Mouse (Mus musculus) intestine, embryonic 15.5 days (tissue): Measurements from ENCODE around the gene Wdr35. TPM values are rescaled to one million over a fixed set of nuclear protein-coding genes. Genes with fewer than 3 reads are reported as not detected.
"Not testable (repeated sequence)": the region's sequence is repeated elsewhere in the genome, so short reads cannot be mapped to it uniquely, and the experiment has no call there.

Source experiments
- ATAC-seq: fragments of 200-750 bp; cut with Nextera tagmentation; 2 replicates; pipeline ENCODE4 v1.8.0; 2017; ENCODE audit warnings: moderate TSS enrichment, moderate library complexity
- H3K27ac ChIP-seq: fragments of 300-500 bp; sonication (generic); 2 replicates; pipeline ENCODE4 v1.5.1; 2015; ENCODE audit warnings: mild to moderate bottlenecking, inconsistent platforms
- H3K27me3 ChIP-seq: fragments of 300-500 bp; sonication (generic); replicated peaks from 2 replicates; pipeline ENCODE4 v1.6.1; 2015; ENCODE audit warnings: inconsistent platforms
- H3K36me3 ChIP-seq: fragments of 300-500 bp; sonication (generic); 2 replicates; pipeline ENCODE4 v1.6.1; 2015; ENCODE audit warnings: inconsistent platforms
- H3K4me1 ChIP-seq: fragments of 300-500 bp; sonication (generic); replicated peaks from 2 replicates; pipeline ENCODE4 v1.6.1; 2015; ENCODE audit warnings: inconsistent platforms
- H3K4me2 ChIP-seq: fragments of 300-500 bp; sonication (generic); replicated peaks from 2 replicates; pipeline ENCODE4 v1.6.1; 2015; ENCODE audit warnings: mild to moderate bottlenecking, inconsistent platforms
- H3K4me3 ChIP-seq: fragments of 300-500 bp; sonication (generic); replicated peaks from 2 replicates; pipeline ENCODE4 v1.5.1; 2015; ENCODE audit warnings: inconsistent platforms
- H3K9ac ChIP-seq: fragments of 300-500 bp; sonication (generic); 2 replicates; pipeline ENCODE4 v1.6.1; 2015; ENCODE audit warnings: inconsistent platforms
- H3K9me3 ChIP-seq: fragments of 300-500 bp; sonication (generic); 2 replicates; pipeline ENCODE4 v1.6.1; 2016; ENCODE audit warnings: inconsistent platforms
- WGBS: fragments of 180-500 bp; shearing (Covaris S2); methylation state at CpG from one replicate; pipeline ENCODE4 v1.1.7; 2015; 5-methylcytosine and 5-hydroxymethylcytosine counted together
- polyA plus RNA-seq: library from polyadenylated mRNA; unstranded; fragments of >200 nt; fragmentation: Nextera tagmentation; extraction: Ambion mirVana; gene quantifications from 2 replicates; pipeline ENCODE4 v1.2.1, GENCODE M21; 2015

Wdr35 gene
- 9.9 and 11.6 TPM in 2 replicates for polyA plus RNA-seq

- Histone ChIP-seq H3K4me3 (peak within 1 kb of the TSS; percentile 56), H3K9me3 (no peaks in the 10 kb centered on the region), H3K4me1 (0 out of 2 replicates have a peak, but pooled peaks cover 5% of the 10 kb centered on the region), H3K36me3 (no peaks in the 10 kb centered on the region), H3K4me2 (peak within 1 kb of the TSS; percentile 82), H3K27ac (no peak within 1 kb of the TSS), H3K9ac (peak within 1 kb of the TSS; percentile 43), H3K27me3 (no peaks in the 10 kb centered on the region)
- under 1% methylated on average over 45 of the region's 45 CpGs for WGBS
- ATAC-seq: peak; percentile 97
Observed at GRCm38 (mm10) chr12:8973820-8974465, at the start of gene Wdr35. Wdr35 (plus strand) TSS chr12:8973892.

DNA sequence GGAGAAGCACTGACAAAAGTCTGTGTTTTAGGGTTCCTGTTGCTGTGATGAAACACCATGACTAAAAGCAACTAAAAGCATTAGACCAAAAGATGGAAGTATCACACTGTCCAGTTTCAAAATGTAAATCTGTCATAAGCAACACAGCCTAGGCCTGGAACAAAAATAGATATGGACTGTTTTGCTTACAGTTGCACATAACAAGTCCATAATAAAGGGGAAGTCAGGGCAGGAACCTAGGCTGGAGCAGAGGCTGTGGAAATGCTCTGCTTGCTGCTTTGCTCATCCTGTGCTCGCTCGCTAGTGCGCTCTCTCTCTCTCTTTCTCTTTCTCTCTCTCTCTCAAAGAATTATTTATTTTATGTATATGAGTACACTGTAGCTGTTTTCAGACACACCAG is 46.0 kb upstream of the Wdr35 start:
- ATAC-seq: no peak
- H3K9me3 ChIP-seq: no peaks in the 10 kb centered on the region
- H3K4me1 ChIP-seq: peaks cover 22% of the 10 kb centered on the region; the same call in 1 of the 2 replicates

GRCm38 (mm10) chr12:8928766-8929165 is 44.9 kb upstream of the Wdr35 start:
- WGBS: 85% methylated on average over 4 of the region's 4 CpGs
- no peak for ATAC-seq

More for the DNA sequence above, 46.0 kb upstream of the Wdr35 start:
- no peaks in the 10 kb centered on the region for H3K27me3 ChIP-seq
- no peak overlapping the region for H3K4me3 ChIP-seq
- H3K27ac ChIP-seq: no peak overlapping the region
- H3K4me2 ChIP-seq: no peak overlapping the region
- peaks cover 2% of the 10 kb centered on the region; the same call in 1 of the 2 replicates for H3K36me3 ChIP-seq
- WGBS: 95% methylated on average over 3 of the region's 3 CpGs
- H3K9ac ChIP-seq: no peak overlapping the region

DNA sequence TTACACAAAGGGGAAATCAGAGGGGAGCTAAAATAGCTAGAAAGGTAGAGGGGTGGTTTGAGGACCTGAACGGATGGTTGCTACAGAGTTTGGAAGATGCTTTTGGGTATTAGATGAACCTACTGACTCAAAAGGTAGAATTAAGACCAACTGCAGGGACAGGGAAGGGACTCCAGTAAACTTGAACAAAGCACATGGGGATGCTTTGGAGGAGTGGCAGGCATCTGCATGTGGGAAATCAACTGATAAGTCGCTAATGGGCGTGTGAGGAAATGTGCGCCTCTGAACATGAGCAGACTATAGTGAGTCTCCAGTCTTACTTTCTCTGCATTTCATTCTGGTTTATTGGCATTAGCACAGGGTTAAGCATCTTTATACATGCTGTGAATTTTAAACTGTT is 42.6 kb upstream of the Wdr35 start:
- ATAC-seq: no peak
- H3K4me1 ChIP-seq: 0 out of 2 replicates have a peak, but pooled peaks cover 10% of the 10 kb centered on the region
- no peak overlapping the region for H3K4me3 ChIP-seq
- no peak overlapping the region for H3K27ac ChIP-seq
- H3K27me3 ChIP-seq: no peaks in the 10 kb centered on the region
- WGBS: 68% methylated on average over 4 of the region's 4 CpGs
- no peak overlapping the region for H3K4me2 ChIP-seq
- H3K36me3 ChIP-seq: peaks cover 21% of the 10 kb centered on the region
- no peaks in the 10 kb centered on the region for H3K9me3 ChIP-seq
- H3K9ac ChIP-seq: no peak overlapping the region

More at GRCm38 (mm10) chr12:8928766-8929165, 44.9 kb upstream of the Wdr35 start:
- no peak overlapping the region for H3K27ac ChIP-seq
- peaks cover 5% of the 10 kb centered on the region for H3K36me3 ChIP-seq
- H3K4me3 ChIP-seq: no peak overlapping the region
- no peaks in the 10 kb centered on the region for H3K27me3 ChIP-seq
- peaks cover 16% of the 10 kb centered on the region; the same call in 1 of the 2 replicates for H3K4me1 ChIP-seq
- no peaks in the 10 kb centered on the region for H3K9me3 ChIP-seq
- H3K9ac ChIP-seq: no peak overlapping the region
- no peak overlapping the region for H3K4me2 ChIP-seq

GRCm38 (mm10) chr12:8935349-8935748 is 38.3 kb upstream of the Wdr35 start:
- Histone ChIP-seq H3K9me3 (no peaks in the 10 kb centered on the region), H3K27ac (no peak overlapping the region), H3K4me1 (0 out of 2 replicates have a peak, but pooled peaks cover 6% of the 10 kb centered on the region), H3K36me3 (peaks cover 36% of the 10 kb centered on the region), H3K4me3 (no peak overlapping the region), H3K27me3 (no peaks in the 10 kb centered on the region), H3K9ac (no peak overlapping the region), H3K4me2 (no peak overlapping the region)
- WGBS: 57% methylated on average over 5 of the region's 5 CpGs
- peak; percentile 61; the same call in 1 of the 2 replicates for ATAC-seq

DNA sequence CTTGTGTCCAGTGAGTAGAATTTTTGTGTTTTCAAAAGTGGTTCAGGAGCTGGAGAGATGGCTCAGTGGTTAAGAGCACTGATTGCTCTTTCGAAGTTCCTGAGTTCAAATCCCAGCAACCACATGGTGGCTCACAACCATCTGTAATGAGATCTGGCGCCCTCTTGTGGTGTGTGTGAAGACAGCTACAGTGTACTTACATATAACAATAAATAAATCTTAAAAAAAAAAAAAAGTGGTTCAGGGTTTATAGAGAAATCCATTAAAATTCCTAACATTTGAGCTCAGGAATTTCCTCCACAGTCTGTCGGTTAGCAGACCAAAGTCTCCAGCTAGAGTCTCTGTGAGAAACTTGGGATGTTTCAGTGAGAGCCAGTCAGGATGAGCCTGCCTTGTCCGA is 37.5 kb upstream of the Wdr35 start:
- H3K36me3 ChIP-seq: peaks cover 36% of the 10 kb centered on the region
- H3K4me2 ChIP-seq, H3K9ac ChIP-seq, H3K27me3 ChIP-seq, H3K27ac ChIP-seq, H3K4me1 ChIP-seq, H3K9me3 ChIP-seq, H3K4me3 ChIP-seq, ATAC-seq: not testable (repeated sequence)
- WGBS: 62% methylated on average over 4 of the region's 4 CpGs

DNA sequence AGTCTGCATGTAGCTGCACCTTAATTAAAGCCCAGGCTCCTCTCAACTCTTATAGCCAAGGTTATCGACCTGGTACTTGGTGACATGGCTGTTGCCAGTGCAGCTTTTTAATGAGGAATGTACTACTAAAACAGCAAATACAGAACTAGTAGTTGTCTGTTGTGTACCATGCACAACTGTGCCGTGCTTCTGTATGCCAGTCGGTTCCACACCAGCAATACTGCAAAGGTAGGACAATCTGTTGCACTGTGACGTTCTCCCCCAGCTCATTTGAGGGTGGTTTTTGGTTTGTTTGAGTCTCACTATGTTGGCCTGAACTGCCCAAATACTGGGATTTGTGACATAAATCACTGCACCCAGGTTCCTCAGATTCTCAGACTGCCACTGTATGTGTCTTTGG is 34.2 kb upstream of the Wdr35 start:
- H3K36me3 ChIP-seq: peaks cover 30% of the 10 kb centered on the region
- no peak overlapping the region for H3K9ac ChIP-seq
- H3K4me3 ChIP-seq: no peak overlapping the region
- H3K9me3 ChIP-seq: no peaks in the 10 kb centered on the region
- H3K4me2 ChIP-seq: no peak overlapping the region
- no peaks in the 10 kb centered on the region for H3K4me1 ChIP-seq
- ATAC-seq: no peak
- H3K27ac ChIP-seq: no peak overlapping the region
- no peaks in the 10 kb centered on the region for H3K27me3 ChIP-seq
- 88% methylated on average over 4 of the region's 4 CpGs for WGBS

DNA sequence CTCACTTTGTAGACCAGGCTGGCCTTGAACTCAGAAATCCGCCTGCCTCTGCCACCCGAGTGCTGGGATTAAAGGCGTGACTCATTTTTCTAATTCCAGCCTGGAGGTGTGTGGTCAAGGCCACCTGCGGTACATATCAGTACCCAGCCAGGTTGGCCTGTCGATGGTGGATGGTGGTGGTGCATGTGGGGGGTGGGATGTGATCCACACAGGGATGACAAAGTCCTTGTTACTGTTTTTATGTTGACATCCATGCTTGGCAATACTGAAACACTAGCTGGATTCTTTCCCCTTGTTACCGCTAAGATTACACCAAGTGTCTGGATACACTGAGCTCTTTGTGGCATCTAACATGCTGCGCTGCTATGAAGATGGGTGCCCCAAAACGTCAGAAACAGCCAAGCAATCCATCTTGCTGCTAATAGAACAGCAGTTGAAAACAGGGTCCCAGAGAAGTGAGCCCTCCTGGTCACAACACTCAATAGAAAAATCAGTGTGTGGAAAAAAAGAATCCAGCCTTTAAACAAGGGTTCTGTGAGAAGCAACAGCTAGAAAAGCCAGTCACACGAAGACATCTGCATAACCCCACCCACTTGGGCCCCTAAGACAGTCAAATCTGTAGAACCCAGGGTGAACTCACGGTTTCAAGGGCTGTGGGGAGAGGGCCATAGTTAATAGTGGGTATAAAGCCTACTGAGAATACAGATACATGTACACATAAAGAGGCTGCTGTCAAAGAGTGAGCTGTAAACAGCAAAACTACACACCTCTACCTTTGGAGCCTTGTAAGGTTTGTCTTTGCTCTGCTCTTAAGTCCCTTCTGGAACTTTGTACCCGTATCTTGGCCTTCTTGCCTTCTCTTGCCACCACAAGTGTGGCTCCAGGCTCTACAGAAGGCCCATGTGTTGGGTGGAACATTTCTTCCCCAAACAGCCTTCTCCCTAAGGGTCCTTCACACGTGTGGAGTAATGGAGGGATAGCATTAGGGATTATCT is 33.4 kb upstream of the Wdr35 start:
- WGBS: 67% methylated on average over 12 of the region's 12 CpGs
- no peak for ATAC-seq
- no peak overlapping the region for H3K9ac ChIP-seq
- H3K4me2 ChIP-seq: no peak overlapping the region
- peaks cover 23% of the 10 kb centered on the region for H3K36me3 ChIP-seq
- no peaks in the 10 kb centered on the region for H3K9me3 ChIP-seq
- H3K4me3 ChIP-seq: no peak overlapping the region
- H3K27me3 ChIP-seq: no peaks in the 10 kb centered on the region
- no peaks in the 10 kb centered on the region for H3K4me1 ChIP-seq
- no peak overlapping the region for H3K27ac ChIP-seq

DNA sequence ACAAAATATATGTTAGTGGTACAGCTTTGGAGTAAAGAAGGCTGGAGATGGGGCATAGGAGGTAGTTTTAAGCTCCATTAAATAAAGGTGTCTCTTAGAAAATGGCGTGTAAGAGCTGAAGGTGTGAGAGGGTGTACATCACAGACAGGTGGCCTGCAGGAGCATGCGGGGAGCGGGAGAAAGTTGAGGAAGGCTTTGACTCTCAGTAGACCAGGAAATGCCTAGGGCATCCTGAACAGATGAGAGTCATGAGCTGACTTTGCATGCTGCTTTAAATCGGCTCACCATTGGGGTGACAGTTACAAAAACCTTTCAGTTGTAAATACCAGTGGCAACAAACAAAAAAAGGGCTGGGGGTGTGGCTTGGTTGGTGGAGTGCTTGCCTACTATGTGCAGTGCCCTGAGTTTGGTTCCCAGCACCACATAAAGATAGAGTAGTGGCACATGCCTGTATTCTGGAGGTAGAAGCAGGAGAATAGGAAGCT is 32.5 kb upstream of the Wdr35 start:
- Histone ChIP-seq H3K9ac (no peak overlapping the region), H3K9me3 (no peaks in the 10 kb centered on the region), H3K4me3 (no peak overlapping the region), H3K27me3 (no peaks in the 10 kb centered on the region), H3K36me3 (peaks cover 14% of the 10 kb centered on the region; the same call in 1 of the 2 replicates), H3K27ac (no peak overlapping the region), H3K4me1 (no peaks in the 10 kb centered on the region), H3K4me2 (no peak overlapping the region)
- no peak for ATAC-seq
- WGBS: 74% methylated on average over 4 of the region's 4 CpGs

- 48% methylated on average over 4 of the region's 4 CpGs for WGBS
- ATAC-seq: no peak
- H3K27me3 ChIP-seq: no peaks in the 10 kb centered on the region
- H3K4me1 ChIP-seq: no peaks in the 10 kb centered on the region
- H3K27ac ChIP-seq: no peak overlapping the region
- no peak overlapping the region for H3K4me3 ChIP-seq
- no peaks in the 10 kb centered on the region for H3K9me3 ChIP-seq
- H3K9ac ChIP-seq: no peak overlapping the region
- peaks cover 10% of the 10 kb centered on the region; the same call in 1 of the 2 replicates for H3K36me3 ChIP-seq
- no peak overlapping the region for H3K4me2 ChIP-seq
Observed at GRCm38 (mm10) chr12:8941699-8942392, 31.8 kb upstream of the Wdr35 start.

DNA sequence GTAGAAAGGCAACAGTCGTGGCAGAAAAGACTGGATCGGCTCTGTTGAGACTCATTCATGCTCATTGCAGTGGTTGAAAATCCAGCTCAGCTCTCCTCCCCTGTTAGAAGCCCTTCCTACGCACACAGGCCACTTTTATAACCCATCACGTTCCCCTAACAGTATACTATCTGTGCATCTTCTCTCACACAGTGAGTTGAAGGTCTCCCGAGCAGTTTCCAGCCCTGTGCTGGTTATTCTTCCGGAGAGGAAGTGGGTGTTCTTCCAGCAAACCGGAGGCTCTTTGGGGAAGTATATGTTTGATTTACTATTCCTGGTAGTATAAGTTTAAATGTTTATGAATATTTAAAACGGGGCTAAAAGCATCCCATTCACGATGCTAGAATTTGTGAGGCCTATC is 26.5 kb upstream of the Wdr35 start:
- WGBS: 33% methylated on average over 9 of the region's 9 CpGs
- no peak for ATAC-seq
- H3K4me3 ChIP-seq: peak overlapping the region; percentile 40
- peaks cover 10% of the 10 kb centered on the region; the same call in 1 of the 2 replicates for H3K4me1 ChIP-seq
- peak overlapping the region; percentile 96 for H3K4me2 ChIP-seq
- H3K9me3 ChIP-seq: no peaks in the 10 kb centered on the region
- H3K36me3 ChIP-seq: no peaks in the 10 kb centered on the region
- H3K27ac ChIP-seq: no peak overlapping the region
- no peaks in the 10 kb centered on the region for H3K27me3 ChIP-seq
- H3K9ac ChIP-seq: no peak overlapping the region
